Mouse (Mus musculus) forebrain, embryonic 15.5 days (tissue): Measurements from ENCODE around the gene Trnt1. TPM values are rescaled to one million over a fixed set of nuclear protein-coding genes. Genes with fewer than 3 reads are reported as not detected.

ENCODE experiments used
- ATAC-seq: fragments of 200-750 bp; cut with Nextera tagmentation; replicated peaks from 2 replicates; pipeline ENCODE4 v1.8.0; 2017; ENCODE audit warnings: mild to moderate bottlenecking, moderate TSS enrichment, moderate library complexity
- H3K27ac ChIP-seq: fragments of 300-500 bp; sonication (generic); replicated peaks from 2 replicates; pipeline ENCODE4 v1.5.1; 2015; ENCODE audit warnings: mild to moderate bottlenecking, inconsistent platforms
- H3K27me3 ChIP-seq: fragments of 300-500 bp; sonication (generic); 2 replicates; pipeline ENCODE4 v1.6.1; 2015; ENCODE audit warnings: inconsistent platforms
- H3K36me3 ChIP-seq: fragments of 300-500 bp; sonication (generic); 2 replicates; pipeline ENCODE4 v1.6.1; 2015; ENCODE audit warnings: mild to moderate bottlenecking, inconsistent platforms
- H3K4me1 ChIP-seq: fragments of 300-500 bp; sonication (generic); 2 replicates; pipeline ENCODE4 v1.6.1; 2015; ENCODE audit warnings: inconsistent platforms
- H3K4me2 ChIP-seq: fragments of 300-500 bp; sonication (generic); replicated peaks from 2 replicates; pipeline ENCODE4 v1.6.1; 2015; ENCODE audit warnings: mild to moderate bottlenecking, inconsistent platforms
- H3K4me3 ChIP-seq: fragments of 300-500 bp; sonication (generic); 2 replicates; pipeline ENCODE4 v1.5.1; 2015; ENCODE audit warnings: mild to moderate bottlenecking, inconsistent platforms
- H3K9ac ChIP-seq: fragments of 300-500 bp; sonication (generic); replicated peaks from 2 replicates; pipeline ENCODE4 v1.6.1; 2015; ENCODE audit warnings: mild to moderate bottlenecking, inconsistent platforms
- H3K9me3 ChIP-seq: fragments of 300-500 bp; sonication (generic); 2 replicates; pipeline ENCODE4 v1.6.1; 2016; ENCODE audit warnings: inconsistent platforms
- WGBS: fragments of 180-500 bp; shearing (Covaris S2); methylation state at CpG from one replicate; pipeline ENCODE4 v1.1.7; 2015; ENCODE audit warnings: mixed read lengths; 5-methylcytosine and 5-hydroxymethylcytosine counted together
- polyA plus RNA-seq: library from polyadenylated mRNA; unstranded; fragments of >200 nt; fragmentation: Nextera tagmentation; extraction: Ambion mirVana; gene quantifications from 2 replicates; pipeline ENCODE4 v1.2.1, GENCODE M21; 2015

Trnt1 gene
- 67.4 and 71.6 TPM in 2 replicates for polyA plus RNA-seq

DNA sequence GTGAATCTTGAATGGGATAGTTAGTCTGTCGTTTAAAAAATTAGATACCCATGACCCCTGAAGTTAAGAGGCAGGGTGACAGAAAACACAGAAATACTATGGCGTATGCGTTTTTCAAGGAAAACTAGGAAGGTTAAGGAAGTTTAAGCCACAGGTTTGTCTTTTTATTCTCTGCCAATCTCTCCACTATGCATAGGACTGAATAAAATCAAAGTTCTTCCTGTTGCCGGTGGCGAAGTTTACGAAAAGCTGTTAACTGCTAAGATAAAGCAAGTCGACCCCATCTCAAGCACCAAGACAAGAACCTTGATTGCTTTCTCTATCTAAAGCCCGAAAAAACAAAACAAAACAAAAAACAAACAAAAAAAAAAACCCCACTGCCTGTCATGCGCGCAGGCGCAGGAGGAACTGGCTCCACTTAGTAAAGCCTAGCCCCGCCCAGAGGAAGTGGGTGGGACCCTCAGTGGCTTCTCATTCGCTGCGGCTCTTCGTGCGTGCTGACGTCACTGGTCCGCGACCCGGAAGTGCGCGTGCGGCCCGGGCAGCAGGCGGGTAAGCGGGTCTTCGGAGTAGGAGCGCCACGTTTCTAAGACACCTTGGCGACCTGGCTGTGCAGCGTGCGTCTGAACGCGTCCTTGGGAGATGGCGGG, at the start of gene Trnt1:
TSS of gene Trnt1 (plus strand) at position 481 of the 650 bp plus-strand sequence.
- Histone ChIP-seq H3K9me3 (no peaks in the 10 kb centered on the region), H3K27ac (no peak within 1 kb of the TSS; the same call in 1 of the 2 replicates), H3K36me3 (peaks cover 14% of the 10 kb centered on the region), H3K27me3 (no peaks in the 10 kb centered on the region), H3K4me3 (peak within 1 kb of the TSS; percentile 74), H3K4me1 (peaks cover 14% of the 10 kb centered on the region), H3K9ac (peak within 1 kb of the TSS; percentile 50), H3K4me2 (peak within 1 kb of the TSS; percentile 64)
- ATAC-seq, result peak; percentile 100
- 9% methylated on average over 35 of the region's 35 CpGs for whole genome bisulfite sequencing

DNA sequence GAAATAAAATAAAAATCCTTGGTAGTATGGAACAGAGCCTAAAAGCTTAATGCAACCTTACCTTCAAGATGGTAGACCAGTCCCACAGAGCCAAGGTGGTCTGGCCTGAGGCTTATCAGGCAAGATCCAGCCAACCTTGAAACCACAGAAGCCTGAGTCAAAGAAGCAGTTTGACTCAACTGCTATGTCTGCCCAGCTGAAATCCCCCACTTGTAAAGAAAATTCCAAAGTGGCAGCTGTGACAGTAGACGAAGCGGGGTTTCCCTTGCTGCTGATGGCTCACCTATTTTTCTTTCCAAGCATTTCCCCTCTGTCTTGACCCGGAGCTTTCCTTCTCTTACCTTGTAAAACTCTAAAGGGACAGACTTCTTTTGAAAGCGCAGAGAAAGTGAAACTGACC, 43.3 kb upstream of the Trnt1 start:
- no peak for ATAC-seq
- no peaks in the 10 kb centered on the region for H3K27me3 ChIP-seq
- H3K36me3 ChIP-seq, result no peaks in the 10 kb centered on the region
- H3K27ac ChIP-seq, result no peak overlapping the region
- WGBS, result 92% methylated on average over 4 of the region's 4 CpGs
- no peaks in the 10 kb centered on the region for H3K4me1 ChIP-seq
- no peaks in the 10 kb centered on the region for H3K9me3 ChIP-seq
- no peak overlapping the region for H3K4me2 ChIP-seq
- H3K4me3 ChIP-seq, result no peak overlapping the region
- H3K9ac ChIP-seq, result no peak overlapping the region

DNA sequence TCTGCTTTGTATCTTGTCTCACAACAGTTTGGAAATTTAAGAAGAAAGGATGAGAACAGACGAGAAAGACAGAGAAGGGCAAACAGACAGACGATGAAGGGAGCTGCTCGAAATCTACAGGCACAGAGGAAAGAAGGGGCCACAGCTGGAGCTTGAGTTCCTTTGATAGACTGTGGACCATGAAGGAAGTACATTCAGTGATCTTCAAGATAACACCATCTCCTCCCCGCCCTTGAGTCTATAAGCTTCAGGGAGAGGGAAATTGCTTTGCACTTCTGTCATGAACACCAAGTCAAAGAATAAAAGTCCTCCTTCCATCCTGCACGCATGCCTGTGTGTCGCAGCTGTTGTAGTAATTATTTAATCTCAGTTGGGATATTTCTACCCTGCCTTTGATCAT, 42.8 kb upstream of the Trnt1 start:
- Histone ChIP-seq H3K27me3 (no peaks in the 10 kb centered on the region), H3K9ac (no peak overlapping the region), H3K9me3 (no peaks in the 10 kb centered on the region), H3K27ac (no peak overlapping the region), H3K4me1 (no peaks in the 10 kb centered on the region), H3K36me3 (no peaks in the 10 kb centered on the region), H3K4me3 (no peak overlapping the region), H3K4me2 (no peak overlapping the region)
- 84% methylated on average over 6 of the region's 6 CpGs for WGBS
- ATAC-seq, result no peak

DNA sequence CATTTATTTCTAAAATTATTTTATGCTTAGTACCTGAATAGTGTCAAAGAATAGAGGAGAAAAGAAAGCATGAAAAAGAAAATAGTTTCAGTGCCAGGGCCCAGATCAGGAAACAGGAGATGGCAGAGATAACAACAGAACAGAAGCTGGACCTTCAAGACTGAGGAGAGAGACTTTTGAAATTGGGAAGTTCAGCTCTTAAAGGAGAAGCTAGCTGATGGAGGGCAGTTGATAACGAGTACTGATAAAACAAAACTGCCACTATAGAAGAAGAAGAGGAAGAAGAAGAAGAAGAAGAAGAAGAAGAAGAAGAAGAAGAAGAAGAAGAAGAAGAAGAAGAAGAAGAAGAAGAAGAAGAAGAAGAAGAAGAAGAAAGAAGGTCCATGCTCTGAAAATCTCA, 41.2 kb upstream of the Trnt1 start:
- Histone ChIP-seq H3K4me1 (no peaks in the 10 kb centered on the region), H3K4me3 (no peak overlapping the region), H3K27ac (no peak overlapping the region), H3K36me3 (no peaks in the 10 kb centered on the region), H3K27me3 (no peaks in the 10 kb centered on the region), H3K4me2 (no peak overlapping the region), H3K9me3 (no peaks in the 10 kb centered on the region), H3K9ac (no peak overlapping the region)
- 61% methylated on average over 1 of the region's 1 CpGs for WGBS
- ATAC-seq, result no peak

DNA sequence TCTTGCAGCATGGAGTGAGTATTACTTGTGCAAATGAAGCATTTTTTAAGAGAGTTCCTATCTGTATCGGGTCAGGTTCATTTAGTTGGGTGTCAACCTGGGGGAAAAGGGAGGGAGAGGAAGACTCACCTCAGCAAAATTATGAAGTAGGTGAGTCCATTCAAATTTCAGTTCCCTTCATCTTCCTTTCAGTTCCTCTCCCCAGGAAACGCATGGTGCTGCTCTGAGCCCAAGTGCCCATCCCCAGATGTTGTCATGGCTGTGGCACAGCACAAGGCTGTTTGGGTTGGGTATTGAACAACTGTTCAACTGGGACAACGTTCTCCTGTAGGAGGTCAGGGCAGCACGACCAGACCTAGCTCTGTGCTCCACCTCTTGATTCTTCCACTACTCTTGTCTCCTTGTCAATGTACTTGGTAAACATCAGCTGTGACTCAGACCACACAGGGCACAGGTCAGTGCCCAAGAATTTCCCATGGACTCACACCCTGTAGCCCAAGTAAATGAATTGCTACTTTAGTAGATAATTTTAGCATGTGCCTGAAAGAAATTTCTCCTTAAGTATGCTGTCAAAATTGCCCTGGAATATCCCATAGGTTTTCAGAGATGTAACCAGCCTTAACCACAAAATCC, 39.1 kb upstream of the Trnt1 start:
- H3K36me3 ChIP-seq, result no peaks in the 10 kb centered on the region
- no peaks in the 10 kb centered on the region for H3K27me3 ChIP-seq
- no peaks in the 10 kb centered on the region for H3K4me1 ChIP-seq
- H3K9me3 ChIP-seq, result no peaks in the 10 kb centered on the region
- ATAC-seq, result no peak
- H3K27ac ChIP-seq, result no peak overlapping the region
- no peak overlapping the region for H3K4me3 ChIP-seq
- WGBS, result 79% methylated on average over 4 of the region's 4 CpGs
- H3K9ac ChIP-seq, result no peak overlapping the region
- H3K4me2 ChIP-seq, result no peak overlapping the region

DNA sequence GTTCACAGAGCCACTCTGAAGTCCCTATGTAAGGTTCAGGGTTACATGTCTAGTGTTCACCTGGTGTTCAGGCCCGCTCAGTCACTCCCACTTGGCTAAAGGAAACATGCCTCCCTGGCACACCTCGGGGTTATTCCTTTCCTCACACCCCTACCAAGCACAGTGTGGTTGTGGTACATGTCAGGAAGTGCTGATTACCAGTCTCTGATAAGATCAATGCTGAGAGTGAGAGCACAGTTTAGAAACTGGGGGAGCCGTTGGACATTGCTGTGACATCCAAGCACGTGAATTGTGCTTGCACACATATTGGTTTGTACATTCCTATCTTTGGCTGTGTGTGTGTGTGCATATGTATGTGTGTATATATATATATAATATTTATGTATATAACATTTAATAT, 36.4 kb upstream of the Trnt1 start:
- Histone ChIP-seq H3K4me3 (no peak overlapping the region), H3K27ac (no peak overlapping the region), H3K4me2 (no peak overlapping the region), H3K9me3 (no peaks in the 10 kb centered on the region), H3K4me1 (no peaks in the 10 kb centered on the region), H3K9ac (no peak overlapping the region), H3K27me3 (no peaks in the 10 kb centered on the region), H3K36me3 (no peaks in the 10 kb centered on the region)
- WGBS, result 85% methylated on average over 4 of the region's 4 CpGs
- ATAC-seq, result no peak

DNA sequence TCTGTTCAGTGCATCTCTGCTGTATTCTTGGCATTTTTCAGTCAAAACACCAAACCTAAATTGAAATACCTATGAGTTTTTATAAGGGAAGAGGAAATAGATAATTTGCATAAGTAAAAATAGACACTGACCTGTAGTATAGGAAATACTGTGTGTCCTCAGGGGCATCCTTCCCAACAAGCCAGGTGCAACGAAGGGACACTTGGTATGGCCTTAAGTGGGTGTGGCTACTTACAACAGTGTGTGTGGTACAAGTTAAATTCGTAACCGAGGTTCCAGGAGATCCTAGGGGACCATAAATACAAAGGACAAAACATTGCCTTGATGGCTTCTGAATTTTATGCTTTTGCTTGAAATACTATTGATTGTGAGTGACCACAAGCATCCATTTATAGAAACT, 30.7 kb upstream of the Trnt1 start:
- H3K4me1 ChIP-seq, result no peaks in the 10 kb centered on the region
- H3K36me3 ChIP-seq, result no peaks in the 10 kb centered on the region
- H3K9ac ChIP-seq, result no peak overlapping the region
- ATAC-seq, result no peak
- H3K4me3 ChIP-seq, result no peak overlapping the region
- H3K9me3 ChIP-seq, result no peaks in the 10 kb centered on the region
- H3K27me3 ChIP-seq, result no peaks in the 10 kb centered on the region
- 76% methylated on average over 3 of the region's 3 CpGs for WGBS
- no peak overlapping the region for H3K27ac ChIP-seq
- no peak overlapping the region for H3K4me2 ChIP-seq

DNA sequence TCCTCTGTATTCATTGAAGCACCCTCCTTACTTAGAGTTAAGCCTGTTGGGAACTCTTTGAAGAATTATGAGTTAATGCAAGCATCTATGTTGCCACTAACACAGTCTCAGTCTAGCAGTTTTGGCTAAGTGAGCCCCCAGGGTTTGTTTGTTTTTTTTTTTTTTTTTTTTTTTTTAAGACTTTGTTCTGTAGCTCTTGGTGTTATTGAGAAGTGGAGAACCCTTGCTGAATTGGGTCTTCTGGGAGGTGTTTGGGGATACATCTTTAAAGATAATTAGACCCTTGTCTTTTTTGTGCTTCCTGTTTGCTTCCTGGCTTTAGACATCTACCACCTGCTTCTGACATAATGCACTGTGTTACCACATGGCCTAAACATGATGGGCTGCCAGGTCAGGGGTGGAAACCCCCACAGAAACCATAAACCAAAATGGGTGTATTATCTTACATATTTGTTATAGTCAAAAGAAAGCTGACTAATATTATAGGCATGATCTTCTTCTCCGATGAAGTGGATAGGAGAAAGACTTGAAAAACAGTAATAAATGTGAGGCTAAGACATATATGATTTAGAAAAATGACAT, 28.6 kb upstream of the Trnt1 start:
- Histone ChIP-seq H3K9ac (no peak overlapping the region), H3K27me3 (no peaks in the 10 kb centered on the region), H3K4me1 (no peaks in the 10 kb centered on the region), H3K4me3 (no peak overlapping the region), H3K27ac (no peak overlapping the region), H3K4me2 (no peak overlapping the region), H3K9me3 (no peaks in the 10 kb centered on the region), H3K36me3 (no peaks in the 10 kb centered on the region)
- ATAC-seq, result no peak
- 95% methylated on average over 1 of the region's 1 CpGs for WGBS

DNA sequence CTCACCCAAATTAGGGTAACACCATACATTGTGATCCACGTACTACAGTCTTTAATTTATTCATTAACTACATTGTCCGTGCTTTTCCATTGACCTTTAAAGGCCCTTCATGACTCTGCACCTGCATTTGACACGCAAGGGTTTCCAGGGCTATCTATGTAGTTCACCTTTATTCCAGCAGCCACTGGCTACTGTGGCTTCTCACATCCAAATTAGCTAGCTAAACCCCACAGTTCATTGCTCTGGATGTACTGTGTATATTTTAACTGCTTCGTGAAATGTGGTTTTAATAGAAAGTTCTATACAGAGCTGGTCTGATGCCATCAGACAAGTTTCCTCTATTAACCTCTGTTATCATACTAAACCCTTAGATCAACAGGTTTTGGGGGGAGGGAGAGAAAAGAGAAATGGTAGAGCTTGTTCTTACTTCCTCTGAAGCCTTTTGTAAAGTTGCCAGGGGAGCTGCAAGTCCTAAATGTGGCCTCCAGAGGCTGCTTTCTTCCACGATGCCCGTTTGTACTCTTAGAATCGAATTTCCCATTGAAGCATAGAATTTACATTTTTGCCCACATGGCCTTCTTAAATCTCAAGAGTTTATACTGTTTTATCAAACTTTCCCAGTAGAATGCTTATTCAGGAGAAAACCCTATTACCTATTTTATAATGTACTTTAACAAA, 25.2 kb upstream of the Trnt1 start:
- H3K9me3 ChIP-seq, result no peaks in the 10 kb centered on the region
- WGBS, result 77% methylated on average over 7 of the region's 7 CpGs
- H3K27ac ChIP-seq, result no peak overlapping the region
- H3K4me2 ChIP-seq, result no peak overlapping the region
- H3K36me3 ChIP-seq, result no peaks in the 10 kb centered on the region
- H3K4me3 ChIP-seq, result no peak overlapping the region
- H3K9ac ChIP-seq, result no peak overlapping the region
- ATAC-seq, result no peak
- H3K4me1 ChIP-seq, result no peaks in the 10 kb centered on the region
- no peaks in the 10 kb centered on the region for H3K27me3 ChIP-seq

DNA sequence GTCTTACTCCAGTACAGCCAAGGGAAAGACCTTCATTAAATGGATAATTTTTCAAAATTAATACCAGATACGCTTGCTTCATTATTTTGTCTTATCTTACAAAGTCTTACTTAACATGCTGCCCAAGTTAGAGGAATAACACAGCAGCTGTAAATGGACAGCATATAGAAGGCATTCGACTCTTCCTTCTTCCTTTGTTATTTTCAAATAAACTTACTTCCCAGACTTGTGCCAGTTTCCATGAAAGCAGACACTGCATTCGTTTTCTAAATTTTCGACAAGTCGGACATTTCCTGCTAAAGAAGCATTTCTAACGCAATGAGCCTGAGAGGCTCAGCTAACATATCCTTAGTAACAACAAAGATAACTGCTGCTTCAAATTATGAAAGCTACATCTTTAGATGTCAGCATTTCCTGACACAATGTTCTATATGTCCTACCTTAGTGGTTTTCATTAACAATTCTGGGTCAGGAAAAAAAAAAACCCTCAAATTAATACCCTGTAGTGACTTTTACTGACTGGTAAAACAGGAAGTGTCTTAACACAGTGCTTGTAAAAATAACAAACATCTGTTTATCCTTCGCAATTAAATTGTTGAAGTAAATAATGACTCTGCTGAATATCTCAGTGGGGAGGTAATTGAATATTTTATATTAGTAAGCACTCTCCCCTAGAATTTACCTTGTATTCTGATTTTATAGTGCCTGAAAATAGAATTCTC, 23.1 kb upstream of the Trnt1 start:
- Histone ChIP-seq H3K4me1 (no peaks in the 10 kb centered on the region), H3K9me3 (no peaks in the 10 kb centered on the region), H3K36me3 (no peaks in the 10 kb centered on the region), H3K27me3 (no peaks in the 10 kb centered on the region), H3K4me3 (no peak overlapping the region), H3K9ac (no peak overlapping the region), H3K27ac (no peak overlapping the region), H3K4me2 (no peak overlapping the region)
- 88% methylated on average over 7 of the region's 7 CpGs for WGBS
- no peak for ATAC-seq

DNA sequence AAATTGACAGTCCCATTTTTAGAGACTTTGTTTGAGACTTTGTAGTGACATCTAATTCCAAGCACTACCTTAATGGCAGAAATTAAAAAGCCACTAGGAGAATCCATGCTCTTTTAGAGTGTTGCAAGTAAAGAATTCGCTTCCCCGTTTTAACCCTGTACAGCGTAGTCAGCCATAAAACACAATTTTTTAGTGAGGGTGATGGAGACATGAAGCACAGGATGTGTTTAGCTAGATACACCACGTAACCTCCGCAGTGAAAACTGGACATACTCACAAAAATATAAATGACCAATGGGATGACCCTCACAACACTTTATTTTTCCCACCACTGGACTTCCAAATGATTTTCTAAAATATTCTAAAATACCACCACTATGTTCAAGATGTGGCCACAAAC, 21.7 kb upstream of the Trnt1 start:
- no peak overlapping the region for H3K9ac ChIP-seq

DNA sequence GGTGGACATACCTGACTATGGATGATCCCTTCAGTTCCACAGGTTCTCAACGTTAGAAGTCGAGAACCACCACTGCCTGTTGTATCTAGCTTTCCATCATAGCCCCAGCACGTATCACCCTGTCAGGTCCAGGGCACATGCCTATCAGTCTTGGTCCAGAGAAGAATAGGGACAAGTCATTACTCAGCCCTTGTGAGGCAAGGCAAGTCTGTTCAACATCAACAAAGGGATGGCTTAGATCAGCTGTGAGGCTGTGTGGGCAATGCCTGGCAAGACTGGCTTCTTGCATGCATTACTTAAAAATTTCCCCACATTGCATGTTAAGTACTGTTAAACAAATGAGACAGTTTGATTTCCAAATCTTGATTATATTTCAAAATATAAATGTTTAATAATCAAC, 21.1 kb upstream of the Trnt1 start:
- no peak for ATAC-seq
- 82% methylated on average over 3 of the region's 3 CpGs for WGBS
- Histone ChIP-seq H3K4me1 (no peaks in the 10 kb centered on the region), H3K4me3 (no peak overlapping the region), H3K27me3 (no peaks in the 10 kb centered on the region), H3K9ac (no peak overlapping the region), H3K9me3 (no peaks in the 10 kb centered on the region), H3K36me3 (no peaks in the 10 kb centered on the region), H3K4me2 (no peak overlapping the region), H3K27ac (no peak overlapping the region)

More for the DNA sequence above, 21.7 kb upstream of the Trnt1 start:
- no peak overlapping the region for H3K27ac ChIP-seq
- no peak for ATAC-seq
- H3K4me3 ChIP-seq, result no peak overlapping the region
- no peaks in the 10 kb centered on the region for H3K27me3 ChIP-seq
- 95% methylated on average over 5 of the region's 5 CpGs for WGBS
- no peaks in the 10 kb centered on the region for H3K4me1 ChIP-seq
- H3K9me3 ChIP-seq, result no peaks in the 10 kb centered on the region
- no peak overlapping the region for H3K4me2 ChIP-seq
- no peaks in the 10 kb centered on the region for H3K36me3 ChIP-seq
